Mouse (Mus musculus) kidney, adult 9 months (tissue): ENCODE data around the gene Camp.

Experiments
- DNase-seq: peaks from one replicate; pipeline ENCODE4 v3.0.0; 2022

The Camp gene

GRCm38 (mm10) chr9:109849312-109849758 lies at the start of gene Camp:
Camp (minus strand) TSS chr9:109849617.
- DNase-seq = no peak

GRCm38 (mm10) chr9:109898027-109898426 lies 48.6 kb upstream of the Camp start:
- DNase-seq = no peak

- peak; percentile 56 for DNase-seq
Measured at GRCm38 (mm10) chr9:109896253-109897150, 47.1 kb upstream of the Camp start.

- DNase-seq = peak; percentile 94
Measured at GRCm38 (mm10) chr9:109895593-109895992, 46.2 kb upstream of the Camp start.

- DNase-seq = peak; percentile 90
Measured at GRCm38 (mm10) chr9:109894413-109895090, 45.1 kb upstream of the Camp start.

GRCm38 (mm10) chr9:109892651-109893250 lies 43.3 kb upstream of the Camp start:
- peak; percentile 88 for DNase-seq

- no peak for DNase-seq
Measured at GRCm38 (mm10) chr9:109891501-109891900, 42.1 kb upstream of the Camp start.

- DNase-seq = peak; percentile 51
Measured at GRCm38 (mm10) chr9:109887321-109887720, 37.9 kb upstream of the Camp start.

- DNase-seq = peak; percentile 30
Measured at GRCm38 (mm10) chr9:109886259-109886658, 36.8 kb upstream of the Camp start.

- DNase-seq = no peak
Measured at GRCm38 (mm10) chr9:109879305-109879704, 29.9 kb upstream of the Camp start.

- DNase-seq = no peak
Measured at GRCm38 (mm10) chr9:109877666-109878065, 28.2 kb upstream of the Camp start.

- DNase-seq = peak; percentile 46
Measured at GRCm38 (mm10) chr9:109876756-109877155, 27.3 kb upstream of the Camp start.

- DNase-seq = no peak
Measured at GRCm38 (mm10) chr9:109875695-109876601, 26.5 kb upstream of the Camp start.

- peak; percentile 99 for DNase-seq
Measured at GRCm38 (mm10) chr9:109874797-109875691, 25.6 kb upstream of the Camp start, which contains the start of gene Cdc25a. Cdc25a (plus strand) TSS chr9:109875579.

GRCm38 (mm10) chr9:109870983-109871572 lies 21.7 kb upstream of the Camp start:
- peak; percentile 67 for DNase-seq

GRCm38 (mm10) chr9:109866218-109866617 lies 16.8 kb upstream of the Camp start:
- no peak for DNase-seq

GRCm38 (mm10) chr9:109863085-109863484 lies 13.7 kb upstream of the Camp start:
- DNase-seq = no peak

- peak; percentile 73 for DNase-seq
Measured at GRCm38 (mm10) chr9:109862397-109863044, 13.1 kb upstream of the Camp start.

GRCm38 (mm10) chr9:109855947-109856346 lies 6.5 kb upstream of the Camp start:
- DNase-seq = no peak

- no peak for DNase-seq
Measured at GRCm38 (mm10) chr9:109854341-109854740, 4.9 kb upstream of the Camp start.
